Mouse (Mus musculus): ENCODE results near the gene Axin2.

Gene Axin2

GRCm38 (mm10) chr11:108973866-108974265 lies 53.7 kb downstream of the Axin2 start:
- DNase-seq (ENCODE audit: low spot score) = no peak

GRCm38 (mm10) chr11:108975583-108975982 lies 55.4 kb downstream of the Axin2 start:
- DNase-seq (ENCODE audit: low spot score) = no peak

- no peak for DNase-seq (ENCODE audit: low spot score)
Observed at GRCm38 (mm10) chr11:108980530-108980929, 60.4 kb downstream of the Axin2 start.

GRCm38 (mm10) chr11:108981012-108981411 lies 60.9 kb downstream of the Axin2 start:
- no peak for DNase-seq (ENCODE audit: low spot score)

- DNase-seq (ENCODE audit: low spot score) = no peak
Observed at GRCm38 (mm10) chr11:108983409-108984064, 63.4 kb downstream of the Axin2 start.

GRCm38 (mm10) chr11:108984711-108985419 lies 64.7 kb downstream of the Axin2 start:
- no peak for DNase-seq (ENCODE audit: low spot score)

GRCm38 (mm10) chr11:108985836-108986235 lies 65.7 kb downstream of the Axin2 start:
- no peak for DNase-seq (ENCODE audit: low spot score)

- no peak for DNase-seq (ENCODE audit: low spot score)
Observed at GRCm38 (mm10) chr11:108987226-108987625, 67.1 kb downstream of the Axin2 start.

- no peak for DNase-seq (ENCODE audit: low spot score)
Observed at GRCm38 (mm10) chr11:108987705-108988104, 67.6 kb downstream of the Axin2 start.

- no peak for DNase-seq (ENCODE audit: low spot score)
Observed at GRCm38 (mm10) chr11:108988258-108988657, 68.1 kb downstream of the Axin2 start.

- DNase-seq (ENCODE audit: low spot score) = no peak
Observed at GRCm38 (mm10) chr11:108989940-108990339, 69.8 kb downstream of the Axin2 start.

GRCm38 (mm10) chr11:108993414-108993813 lies 73.3 kb downstream of the Axin2 start:
- DNase-seq (ENCODE audit: low spot score) = no peak

- DNase-seq (ENCODE audit: low spot score) = no peak
Observed at GRCm38 (mm10) chr11:108995196-108995989, 75.2 kb downstream of the Axin2 start.

- no peak for DNase-seq (ENCODE audit: low spot score)
Observed at GRCm38 (mm10) chr11:108995990-108996533, 75.9 kb downstream of the Axin2 start.

- DNase-seq (ENCODE audit: low spot score) = no peak
Observed at GRCm38 (mm10) chr11:108997816-108998215, 77.7 kb downstream of the Axin2 start.

Data from T-cell, adult 2 months (primary cell).